Mouse (Mus musculus): ENCODE measurements around the gene Srsf3. TPM values are rescaled to one million over a fixed set of nuclear protein-coding genes. Genes with fewer than 3 reads are reported as not detected.
A peak's percentile ranks its signal among the peaks of the same experiment; 100 is the strongest.

Gene Srsf3
- total RNA-seq, 1 experiment from 2014 or later: 716 TPM

- ATAC-seq (replicated peaks in 1 of 2; ENCODE audit: insufficient read depth in 1 of 2, low FRiP score in 2 of 2, low TSS enrichment in 1 of 2, low read depth in 1 of 2, poor library complexity in 2 of 2, severe bottlenecking in 2 of 2): no peak
Measured at GRCm38 (mm10) chr17:29071820-29072219, 39.4 kb downstream of the Srsf3 start.

GRCm38 (mm10) chr17:29072701-29073307, 40.4 kb downstream of the Srsf3 start:
- ATAC-seq (replicated peaks in 1 of 2; ENCODE audit: insufficient read depth in 1 of 2, low FRiP score in 2 of 2, low TSS enrichment in 1 of 2, low read depth in 1 of 2, poor library complexity in 2 of 2, severe bottlenecking in 2 of 2): no peak

DNA sequence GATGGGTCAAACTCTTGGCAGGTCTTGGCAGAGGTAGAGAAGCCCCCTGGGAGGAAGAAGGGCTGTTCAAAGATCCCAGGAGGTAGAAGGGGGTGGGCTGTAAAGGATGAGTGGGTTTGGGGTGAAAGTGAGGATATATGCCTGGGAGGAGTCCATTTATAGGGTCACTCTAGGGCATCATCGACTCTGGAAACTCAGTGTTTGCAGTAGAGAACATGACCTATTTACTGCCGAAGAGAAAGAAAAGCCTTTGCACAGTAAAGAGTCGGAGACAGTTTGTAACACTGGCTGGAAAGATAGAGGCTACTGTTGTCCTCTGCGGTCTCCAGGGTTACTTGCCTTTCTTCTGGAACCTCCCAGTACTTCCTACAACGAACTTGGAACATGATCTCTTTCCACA, 40.9 kb downstream of the Srsf3 start:
- ATAC-seq (replicated peaks in 1 of 2; ENCODE audit: insufficient read depth in 1 of 2, low FRiP score in 2 of 2, low TSS enrichment in 1 of 2, low read depth in 1 of 2, poor library complexity in 2 of 2, severe bottlenecking in 2 of 2): no peak

DNA sequence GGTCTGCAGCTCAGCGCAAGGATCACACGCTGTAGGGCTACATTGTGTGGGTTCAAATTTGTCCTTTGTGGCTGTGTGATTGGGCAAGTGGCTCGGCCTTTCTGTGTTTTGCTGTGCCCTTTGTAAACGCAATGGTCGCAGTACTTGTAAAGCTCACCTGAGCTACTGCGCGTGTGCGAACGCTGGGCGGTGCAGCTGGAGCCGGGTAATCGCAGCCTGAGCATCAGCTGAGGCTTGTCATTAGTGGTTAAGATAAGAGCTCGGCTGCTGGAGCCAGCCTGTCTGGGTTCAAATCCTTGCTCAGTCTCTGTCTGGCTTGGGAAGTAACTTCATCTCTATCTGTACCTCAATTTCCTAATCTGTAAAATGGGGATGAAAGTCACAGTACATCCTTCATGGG, 41.7 kb downstream of the Srsf3 start:
- no peak for ATAC-seq (replicated peaks in 1 of 2; ENCODE audit: insufficient read depth in 1 of 2, low FRiP score in 2 of 2, low TSS enrichment in 1 of 2, low read depth in 1 of 2, poor library complexity in 2 of 2, severe bottlenecking in 2 of 2)

DNA sequence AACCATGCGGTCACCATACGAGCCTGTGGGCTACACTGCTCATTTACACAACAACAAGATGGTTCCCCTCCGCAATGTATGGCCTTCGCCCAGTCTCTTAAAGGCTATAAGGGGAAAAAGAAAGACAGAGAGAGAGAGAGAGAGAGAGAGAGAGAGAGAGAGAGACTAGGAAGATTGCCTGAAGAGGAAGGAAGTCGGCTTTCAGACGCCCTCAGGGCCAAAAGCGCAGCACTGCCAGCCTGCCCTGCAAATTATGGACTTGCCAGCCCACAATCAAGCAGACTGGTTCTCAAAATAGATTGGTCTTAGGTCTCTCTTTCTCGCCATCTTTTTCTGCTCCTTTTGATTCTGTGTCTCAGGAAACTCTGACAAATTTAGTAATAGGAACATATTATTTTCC, 43.8 kb downstream of the Srsf3 start:
- ATAC-seq (replicated peaks in 1 of 2; ENCODE audit: insufficient read depth in 1 of 2, low FRiP score in 2 of 2, low TSS enrichment in 1 of 2, low read depth in 1 of 2, poor library complexity in 2 of 2, severe bottlenecking in 2 of 2): no peak

- ATAC-seq (replicated peaks in 1 of 2; ENCODE audit: insufficient read depth in 1 of 2, low FRiP score in 2 of 2, low TSS enrichment in 1 of 2, low read depth in 1 of 2, poor library complexity in 2 of 2, severe bottlenecking in 2 of 2): 0 out of 4 replicates have a peak, but pooled peaks of 1 of the 2 experiments have one; percentile 25
Measured at GRCm38 (mm10) chr17:29077786-29078509, 45.5 kb downstream of the Srsf3 start.

GRCm38 (mm10) chr17:29078519-29079383, 46.3 kb downstream of the Srsf3 start:
- peak; percentile 44 to 47 for ATAC-seq (replicated peaks in 1 of 2; ENCODE audit: insufficient read depth in 1 of 2, low FRiP score in 2 of 2, low TSS enrichment in 1 of 2, low read depth in 1 of 2, poor library complexity in 2 of 2, severe bottlenecking in 2 of 2)

DNA sequence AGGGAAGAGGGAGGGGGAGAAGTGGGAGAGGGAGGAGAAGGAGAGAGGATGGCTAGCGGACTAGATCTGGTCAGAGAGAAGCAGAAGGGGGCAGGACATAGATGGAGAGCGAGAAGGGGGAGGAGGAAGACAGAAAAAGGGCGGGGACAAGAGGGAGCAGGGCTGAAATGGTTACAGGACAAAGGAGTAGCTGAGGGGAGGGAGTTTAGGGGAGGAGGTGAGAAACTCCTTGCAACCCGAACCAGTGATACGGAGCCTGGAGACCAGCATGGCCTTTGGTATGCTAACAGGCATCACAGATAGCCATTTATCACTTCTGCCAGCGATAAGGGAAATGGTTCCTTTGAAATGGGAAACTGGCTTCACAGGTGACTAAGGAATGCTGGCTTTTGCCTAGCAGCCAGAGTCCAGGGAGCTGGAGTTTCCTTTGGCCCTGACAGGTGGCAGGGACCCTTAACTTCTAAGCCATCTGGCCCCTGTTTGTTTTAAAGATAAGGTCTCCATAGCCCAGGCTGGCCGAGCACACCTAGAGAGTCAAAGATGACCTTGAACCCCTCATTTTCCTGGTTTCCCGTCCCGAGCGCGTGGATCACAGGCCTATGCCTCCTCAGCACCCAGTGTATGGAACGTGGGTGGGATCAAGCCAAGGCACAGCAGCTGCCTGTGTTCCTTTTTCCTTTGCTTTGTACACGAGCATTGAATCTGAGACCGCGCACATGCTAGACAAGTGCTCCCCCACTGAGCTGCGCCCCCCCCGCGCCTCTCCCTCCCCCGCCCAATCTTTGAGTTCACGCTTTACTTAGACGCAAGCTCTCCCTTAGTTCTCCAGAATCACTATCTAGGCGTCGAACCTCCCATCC, 48.6 kb downstream of the Srsf3 start:
- ATAC-seq (replicated peaks in 1 of 2; ENCODE audit: insufficient read depth in 1 of 2, low FRiP score in 2 of 2, low TSS enrichment in 1 of 2, low read depth in 1 of 2, poor library complexity in 2 of 2, severe bottlenecking in 2 of 2): peak in 1 of 2 experiments; percentile 36; a peak in 1 of 4 replicates

DNA sequence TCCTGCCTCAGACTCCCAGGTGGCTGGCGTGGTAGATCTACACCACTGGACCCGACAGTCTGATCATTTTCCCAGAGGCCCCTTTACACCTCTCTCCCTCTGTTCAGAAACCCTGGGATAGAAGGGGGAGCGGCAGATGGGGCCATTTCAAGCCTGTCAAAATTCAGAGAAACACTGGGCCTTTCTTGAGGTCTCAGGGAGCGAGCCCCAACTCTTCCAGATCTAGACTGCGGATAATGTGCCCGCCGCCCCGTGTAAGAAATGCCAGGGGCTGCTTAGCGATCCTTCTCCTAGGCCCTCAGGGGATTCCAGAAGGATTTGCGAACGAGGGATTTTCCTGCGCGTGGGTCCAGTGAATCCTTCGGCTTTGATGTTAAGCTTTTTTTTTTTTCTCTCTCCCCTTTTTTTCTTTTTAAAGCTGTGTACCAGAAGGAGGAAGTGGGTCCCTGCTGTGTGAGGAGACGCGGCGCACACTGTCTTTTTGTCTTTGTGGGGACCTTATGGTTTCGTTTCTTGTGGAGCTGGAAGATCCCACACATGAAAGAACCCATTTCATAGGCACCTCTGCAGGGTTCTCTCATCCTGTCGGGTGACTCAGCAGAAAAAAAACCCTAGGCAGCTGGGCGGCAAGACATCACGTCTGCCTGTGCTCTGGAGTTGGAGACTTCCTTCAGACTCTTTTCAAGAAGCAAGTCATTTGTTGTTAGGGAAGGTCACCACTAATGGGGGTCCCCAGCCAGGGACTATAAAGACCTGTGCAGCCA, 49.4 kb downstream of the Srsf3 start:
- ATAC-seq (replicated peaks in 1 of 2; ENCODE audit: insufficient read depth in 1 of 2, low FRiP score in 2 of 2, low TSS enrichment in 1 of 2, low read depth in 1 of 2, poor library complexity in 2 of 2, severe bottlenecking in 2 of 2): peak; percentile 44 to 65

GRCm38 (mm10) chr17:29083586-29083985, 51.2 kb downstream of the Srsf3 start:
- ATAC-seq (replicated peaks in 1 of 2; ENCODE audit: insufficient read depth in 1 of 2, low FRiP score in 2 of 2, low TSS enrichment in 1 of 2, low read depth in 1 of 2, poor library complexity in 2 of 2, severe bottlenecking in 2 of 2): no peak

DNA sequence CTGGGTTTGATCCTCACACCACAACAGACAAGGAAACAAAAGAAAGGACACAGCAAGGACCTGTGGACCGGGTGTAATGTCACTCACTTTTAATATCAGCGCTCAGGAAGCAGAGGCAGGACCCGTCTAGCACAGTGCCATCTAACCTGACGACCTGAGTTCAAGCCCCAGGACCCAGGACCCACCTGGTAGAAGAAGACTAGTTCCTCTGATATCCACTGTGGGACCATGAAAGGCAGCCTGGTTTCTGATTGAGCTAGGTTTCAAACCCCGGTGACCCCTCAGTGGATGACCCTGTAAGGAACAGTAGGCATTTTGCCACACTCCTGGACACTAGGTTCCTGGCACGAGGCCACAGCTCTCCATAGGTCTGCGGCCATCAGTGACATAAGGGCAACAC, 52.2 kb downstream of the Srsf3 start:
- no peak for ATAC-seq (replicated peaks in 1 of 2; ENCODE audit: insufficient read depth in 1 of 2, low FRiP score in 2 of 2, low TSS enrichment in 1 of 2, low read depth in 1 of 2, poor library complexity in 2 of 2, severe bottlenecking in 2 of 2)

DNA sequence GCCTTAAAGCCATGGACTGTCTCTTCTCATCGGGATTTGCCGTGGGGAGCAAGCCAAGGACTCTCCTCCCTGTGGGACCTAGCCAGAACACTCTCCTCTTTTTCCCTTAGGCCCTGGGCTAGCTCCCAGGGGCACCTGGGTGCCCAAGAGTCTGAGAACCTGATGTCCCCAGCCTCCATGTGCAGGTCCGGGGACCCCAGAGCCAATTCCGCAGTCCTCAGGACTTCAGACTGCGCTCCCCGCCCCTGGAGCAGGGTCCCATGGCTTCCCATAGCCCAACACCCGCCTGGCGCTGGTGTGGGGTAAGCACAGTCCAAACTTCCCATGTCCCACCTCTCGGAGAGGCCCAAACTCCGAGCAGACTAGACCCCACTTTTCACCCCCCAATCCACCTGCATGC, 52.8 kb downstream of the Srsf3 start:
- no peak for ATAC-seq (replicated peaks in 1 of 2; ENCODE audit: insufficient read depth in 1 of 2, low FRiP score in 2 of 2, low TSS enrichment in 1 of 2, low read depth in 1 of 2, poor library complexity in 2 of 2, severe bottlenecking in 2 of 2)

GRCm38 (mm10) chr17:29086916-29087315, 54.5 kb downstream of the Srsf3 start:
- ATAC-seq (replicated peaks in 1 of 2; ENCODE audit: insufficient read depth in 1 of 2, low FRiP score in 2 of 2, low TSS enrichment in 1 of 2, low read depth in 1 of 2, poor library complexity in 2 of 2, severe bottlenecking in 2 of 2): no peak

GRCm38 (mm10) chr17:29090776-29091175, 58.3 kb downstream of the Srsf3 start, which contains the start of gene Cdkn1a:
Gene Cdkn1a, plus strand, starts transcription at chr17:29090976.
- ATAC-seq (replicated peaks in 1 of 2; ENCODE audit: insufficient read depth in 1 of 2, low FRiP score in 2 of 2, low TSS enrichment in 1 of 2, low read depth in 1 of 2, poor library complexity in 2 of 2, severe bottlenecking in 2 of 2): no peak

GRCm38 (mm10) chr17:29091348-29091944, 59.0 kb downstream of the Srsf3 start:
- ATAC-seq (replicated peaks in 1 of 2; ENCODE audit: insufficient read depth in 1 of 2, low FRiP score in 2 of 2, low TSS enrichment in 1 of 2, low read depth in 1 of 2, poor library complexity in 2 of 2, severe bottlenecking in 2 of 2): no peak

GRCm38 (mm10) chr17:29092497-29092896, 60.1 kb downstream of the Srsf3 start:
- no peak for ATAC-seq (replicated peaks in 1 of 2; ENCODE audit: insufficient read depth in 1 of 2, low FRiP score in 2 of 2, low TSS enrichment in 1 of 2, low read depth in 1 of 2, poor library complexity in 2 of 2, severe bottlenecking in 2 of 2)
